Mouse (Mus musculus): ENCODE measurements around the gene Zfp868. TPM values are rescaled to one million over a fixed set of nuclear protein-coding genes. Genes with fewer than 3 reads are reported as not detected.
"Not testable (repeated sequence)": the region's sequence is repeated elsewhere in the genome, so short reads cannot be mapped to it uniquely, and the experiment has no call there.

Gene Zfp868
- polyA plus RNA-seq (2015; fragmentation: Nextera tagmentation; extraction: Ambion mirVana): 31.1 TPM in 2 replicates

- Histone ChIP-seq H3K4me3 (peak within 1 kb of the TSS; percentile 75), H3K4me1 (peaks cover 10% of the 10 kb centered on the region), H3K27me3 (no peaks in the 10 kb centered on the region), H3K9me3 (no peaks in the 10 kb centered on the region), H3K4me2 (replicated peaks) (peak within 1 kb of the TSS; percentile 64), H3K36me3 (no peaks in the 10 kb centered on the region; the same call in 1 of the 2 replicates), H3K9ac (peak within 1 kb of the TSS; percentile 87), H3K27ac (peak within 1 kb of the TSS; percentile 98)
- ATAC-seq (ENCODE audit: low FRiP score, low read depth): peak; percentile 100
- WGBS: under 1% methylated on average over 41 of the region's 41 CpGs
These were observed at the start of gene Zfp868 for GRCm38 (mm10) chr8:69625095-69625789. Zfp868 (minus strand) TSS chr8:69625548.

- H3K36me3 ChIP-seq: peaks cover 41% of the 10 kb centered on the region
- H3K9ac ChIP-seq; H3K4me2 ChIP-seq (replicated peaks); H3K27me3 ChIP-seq; H3K4me1 ChIP-seq; H3K27ac ChIP-seq; H3K9me3 ChIP-seq; H3K4me3 ChIP-seq; ATAC-seq (ENCODE audit: low FRiP score, low read depth): not testable (repeated sequence)
- 84% methylated on average over 2 of the region's 2 CpGs for WGBS
These were observed 39.7 kb upstream of the Zfp868 start for GRCm38 (mm10) chr8:69665051-69665450.

DNA sequence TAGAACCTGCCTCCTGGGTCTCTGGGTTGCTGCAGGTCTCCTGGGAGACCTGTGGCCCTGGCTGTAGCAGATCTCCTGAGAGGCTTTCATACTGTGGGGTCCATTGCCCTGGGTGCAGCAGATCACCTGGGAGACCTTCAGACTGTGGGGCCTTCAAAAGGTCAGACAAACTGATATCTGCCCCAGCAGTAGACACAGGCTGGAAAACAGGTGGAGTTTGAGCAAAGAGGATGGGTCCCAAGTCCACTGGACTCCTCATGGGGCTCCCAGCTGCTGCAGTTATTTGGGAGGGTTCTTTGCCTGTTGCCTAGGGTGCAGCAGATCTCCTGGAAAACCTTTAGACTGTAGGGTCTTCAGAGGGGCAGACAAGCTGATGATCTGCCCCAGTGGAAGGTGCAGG lies 35.9 kb upstream of the Zfp868 start:
- Histone ChIP-seq H3K4me1 (no peaks in the 10 kb centered on the region), H3K27ac (no peak overlapping the region), H3K27me3 (no peaks in the 10 kb centered on the region), H3K9ac (no peak overlapping the region), H3K36me3 (peaks cover 47% of the 10 kb centered on the region), H3K4me3 (no peak overlapping the region), H3K4me2 (replicated peaks) (no peak overlapping the region), H3K9me3 (peaks cover 10% of the 10 kb centered on the region)
- no peak for ATAC-seq (ENCODE audit: low FRiP score, low read depth)

GRCm38 (mm10) chr8:69654358-69654981 lies 29.1 kb upstream of the Zfp868 start, which contains the start of gene Zfp964:
Zfp964 (plus strand) TSS chr8:69654479.
- Histone ChIP-seq H3K4me3 (peak within 1 kb of the TSS; percentile 67), H3K27ac (peak within 1 kb of the TSS; percentile 87), H3K4me1 (peaks cover 8% of the 10 kb centered on the region), H3K36me3 (peaks cover under 1% of the 10 kb centered on the region), H3K9me3 (no peaks in the 10 kb centered on the region), H3K9ac (peak within 1 kb of the TSS; percentile 81), H3K4me2 (replicated peaks) (peak within 1 kb of the TSS; percentile 85), H3K27me3 (no peaks in the 10 kb centered on the region)
- ATAC-seq (ENCODE audit: low FRiP score, low read depth): peak; percentile 98
- under 1% methylated on average over 55 of the region's 55 CpGs for WGBS

DNA sequence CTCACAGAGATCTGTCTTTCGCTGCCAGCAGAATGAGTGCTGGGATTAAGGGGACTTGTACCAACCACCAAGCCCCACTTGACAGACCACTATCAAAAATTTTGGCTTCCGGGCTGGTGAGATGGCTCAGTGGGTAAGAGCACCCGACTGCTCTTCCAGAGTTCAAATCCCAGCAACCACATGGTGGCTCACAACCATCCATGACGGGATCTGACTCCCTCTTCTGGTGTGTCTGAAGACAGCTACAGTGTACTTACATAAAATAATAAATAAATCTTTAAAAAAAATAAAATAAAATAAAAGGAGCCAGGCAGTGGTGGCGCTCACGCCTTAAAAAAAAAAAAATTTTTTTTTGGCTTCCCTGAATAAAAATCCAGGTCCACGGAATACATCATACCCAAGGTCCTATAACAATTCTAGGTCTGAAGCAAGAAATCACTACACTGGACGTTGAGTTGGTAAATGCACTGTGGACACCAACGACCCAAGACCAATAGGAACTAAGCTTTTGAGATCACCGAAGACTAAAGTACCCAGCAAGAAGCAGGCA lies 28.5 kb upstream of the Zfp868 start:
- H3K4me2 ChIP-seq (replicated peaks): peak overlapping the region; percentile 85
- H3K27me3 ChIP-seq: no peaks in the 10 kb centered on the region
- peak overlapping the region; percentile 67 for H3K4me3 ChIP-seq
- H3K4me1 ChIP-seq: peaks cover 8% of the 10 kb centered on the region
- H3K27ac ChIP-seq: no peak overlapping the region
- WGBS: 44% methylated on average over 10 of the region's 10 CpGs
- H3K9ac ChIP-seq: no peak overlapping the region
- H3K9me3 ChIP-seq: no peaks in the 10 kb centered on the region
- H3K36me3 ChIP-seq: no peaks in the 10 kb centered on the region
- ATAC-seq (ENCODE audit: low FRiP score, low read depth): peak; percentile 1; the same call in 1 of the 2 replicates

DNA sequence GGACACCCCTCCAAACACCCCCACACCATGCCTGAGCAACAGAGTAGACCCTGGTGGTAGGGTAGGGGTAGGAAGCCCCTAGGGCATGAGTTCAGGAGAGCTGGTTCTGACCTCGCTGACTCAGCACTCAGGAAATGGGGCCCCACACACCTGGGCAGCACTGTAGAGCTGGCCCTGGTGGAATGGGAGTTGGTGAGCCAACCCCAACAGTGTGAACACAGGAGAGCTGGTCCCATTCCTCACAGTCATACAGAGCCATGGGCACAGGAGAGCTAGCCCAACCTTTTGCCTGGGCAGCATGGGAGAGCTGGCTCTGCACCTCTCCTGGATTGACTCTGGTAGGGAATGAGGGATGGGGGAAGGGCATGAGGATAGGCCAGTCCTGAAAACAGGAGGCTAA lies 7.3 kb downstream of the Zfp868 start:
- ATAC-seq (ENCODE audit: low FRiP score, low read depth): no peak
- H3K36me3 ChIP-seq: peaks cover 59% of the 10 kb centered on the region
- 86% methylated on average over 1 of the region's 1 CpGs for WGBS
- no peaks in the 10 kb centered on the region for H3K27me3 ChIP-seq
- no peaks in the 10 kb centered on the region for H3K4me1 ChIP-seq
- no peak overlapping the region for H3K27ac ChIP-seq
- H3K4me2 ChIP-seq (replicated peaks): no peak overlapping the region
- H3K9ac ChIP-seq: no peak overlapping the region
- H3K9me3 ChIP-seq: no peaks in the 10 kb centered on the region
- no peak overlapping the region for H3K4me3 ChIP-seq

DNA sequence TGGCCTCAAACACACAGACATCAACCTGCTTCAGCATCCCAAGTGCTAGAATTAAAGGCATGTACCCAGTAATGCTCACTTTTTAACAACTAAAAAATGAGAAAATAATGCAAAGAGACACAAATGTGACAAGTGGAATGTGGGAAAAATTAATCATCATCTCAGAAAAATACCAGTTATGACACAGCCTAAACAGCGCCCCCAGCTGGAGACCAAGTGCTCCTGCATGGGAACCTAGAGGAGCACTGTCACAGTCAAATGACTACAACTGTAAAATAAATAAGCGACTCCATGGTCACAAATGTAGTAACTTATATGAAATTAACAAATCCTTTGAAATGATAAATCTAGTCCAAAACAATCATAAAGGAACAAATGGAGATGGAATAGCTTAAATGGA lies 10.7 kb downstream of the Zfp868 start:
- 67% methylated on average over 2 of the region's 2 CpGs for WGBS
- ATAC-seq (ENCODE audit: low FRiP score, low read depth): no peak
- peaks cover 90% of the 10 kb centered on the region for H3K36me3 ChIP-seq

GRCm38 (mm10) chr8:69597598-69597997 lies 27.8 kb downstream of the Zfp868 start:
- not testable (repeated sequence) for ATAC-seq (ENCODE audit: low FRiP score, low read depth); H3K9ac ChIP-seq; H3K4me2 ChIP-seq (replicated peaks); H3K27me3 ChIP-seq; H3K4me1 ChIP-seq; H3K36me3 ChIP-seq; H3K4me3 ChIP-seq; H3K27ac ChIP-seq; H3K9me3 ChIP-seq
- 86% methylated on average over 3 of the region's 3 CpGs for WGBS

More for the DNA sequence above, 10.7 kb downstream of the Zfp868 start:
- H3K4me3 ChIP-seq: no peak overlapping the region
- no peaks in the 10 kb centered on the region for H3K9me3 ChIP-seq
- H3K9ac ChIP-seq: no peak overlapping the region
- no peaks in the 10 kb centered on the region for H3K4me1 ChIP-seq
- no peak overlapping the region for H3K27ac ChIP-seq
- no peaks in the 10 kb centered on the region for H3K27me3 ChIP-seq
- no peak overlapping the region for H3K4me2 ChIP-seq (replicated peaks)

DNA sequence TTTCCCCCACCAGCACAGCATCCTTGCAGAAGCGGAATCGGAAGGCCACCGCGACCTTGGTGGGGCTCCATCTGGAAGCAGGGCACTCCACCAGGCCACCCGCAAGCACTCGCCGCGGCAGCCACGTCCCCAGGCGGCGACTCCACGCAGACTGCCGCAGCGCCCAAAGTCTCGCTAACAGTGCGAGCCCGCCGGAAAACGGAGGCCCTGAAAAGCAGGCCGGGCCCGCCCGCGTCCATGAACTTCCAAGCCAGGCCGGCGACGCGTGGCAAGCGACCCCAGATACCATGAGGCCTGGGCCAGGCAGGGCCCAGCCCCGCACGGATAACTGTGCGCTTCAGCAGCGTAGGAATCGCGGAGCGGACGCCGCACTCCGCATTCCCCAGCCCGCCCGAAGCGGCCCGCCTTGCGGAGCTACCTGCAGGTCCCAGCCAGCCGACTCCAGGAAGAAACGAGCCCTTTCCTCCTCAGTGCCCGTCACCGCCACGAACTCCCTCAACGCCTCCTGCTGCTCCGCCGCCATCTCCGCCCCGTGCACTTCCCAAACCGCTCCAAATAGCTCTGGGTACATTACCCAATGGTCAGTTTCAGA lies 40.6 kb downstream of the Zfp868 start:
- Histone ChIP-seq H3K9ac (peak overlapping the region; percentile 85), H3K4me2 (replicated peaks) (peak overlapping the region; percentile 83), H3K27ac (0 out of 2 replicates have a peak overlapping the region, but pooled peaks have one; percentile 4), H3K4me3 (peak overlapping the region; percentile 51), H3K9me3 (no peaks in the 10 kb centered on the region), H3K27me3 (peaks cover 3% of the 10 kb centered on the region; the same call in 1 of the 2 replicates), H3K36me3 (no peaks in the 10 kb centered on the region), H3K4me1 (no peaks in the 10 kb centered on the region)
- 2% methylated on average over 54 of the region's 54 CpGs for WGBS
- ATAC-seq (ENCODE audit: low FRiP score, low read depth): no peak

GRCm38 (mm10) chr8:69584201-69584600 lies 41.1 kb downstream of the Zfp868 start:
- not testable (repeated sequence) for H3K27me3 ChIP-seq; H3K4me1 ChIP-seq; ATAC-seq (ENCODE audit: low FRiP score, low read depth); H3K9me3 ChIP-seq; H3K36me3 ChIP-seq
- Histone ChIP-seq H3K27ac (0 out of 2 replicates have a peak overlapping the region, but pooled peaks have one; percentile 4), H3K4me2 (replicated peaks) (peak overlapping the region; percentile 83), H3K9ac (peak overlapping the region; percentile 85), H3K4me3 (peak overlapping the region; percentile 51)
- 19% methylated on average over 7 of the region's 7 CpGs for WGBS
